Mouse (Mus musculus) right cerebral cortex, postnatal 25 days (tissue): ENCODE results near the gene Car5b.

ENCODE experiments used
- DNase-seq: peaks from one replicate; pipeline ENCODE4 v3.0.0; 2022

The Car5b gene

DNA sequence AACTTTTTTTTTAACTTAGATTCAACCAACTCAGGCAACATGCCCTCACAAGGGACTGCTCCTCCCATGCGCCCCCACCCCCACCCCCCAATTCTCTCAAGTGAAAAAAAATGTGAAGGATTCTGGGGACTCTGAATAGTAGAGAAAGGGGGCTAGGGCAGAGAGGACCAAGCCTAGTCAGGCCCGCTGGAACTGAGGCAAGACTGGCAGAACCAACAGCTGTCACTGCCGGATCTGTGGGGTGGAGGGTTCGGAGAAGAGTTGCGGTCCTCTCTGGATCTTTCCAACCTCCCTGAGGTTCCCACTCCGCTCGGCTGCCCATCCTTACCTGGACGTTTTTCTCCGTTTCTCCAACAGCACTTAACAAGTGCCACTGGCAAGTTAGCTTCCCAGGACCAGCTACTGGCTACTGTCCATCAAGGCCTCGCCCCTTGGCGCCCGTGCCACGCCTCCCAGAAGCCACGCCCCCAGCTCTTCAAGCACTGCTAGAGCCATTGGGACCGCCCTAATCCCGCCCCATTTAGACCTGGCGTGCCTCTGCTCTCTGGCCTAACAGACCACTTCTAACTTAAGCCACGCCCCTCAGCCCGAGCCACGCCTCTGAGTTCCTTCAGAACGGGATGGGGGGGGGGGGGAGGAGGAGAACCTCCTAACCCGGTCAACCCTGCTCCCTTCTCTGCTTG is at the start of gene Car5b:
TSS of gene Car5b (minus strand) at position 391 of the 683 bp plus-strand sequence.
- peak; percentile 23 for DNase-seq

DNA sequence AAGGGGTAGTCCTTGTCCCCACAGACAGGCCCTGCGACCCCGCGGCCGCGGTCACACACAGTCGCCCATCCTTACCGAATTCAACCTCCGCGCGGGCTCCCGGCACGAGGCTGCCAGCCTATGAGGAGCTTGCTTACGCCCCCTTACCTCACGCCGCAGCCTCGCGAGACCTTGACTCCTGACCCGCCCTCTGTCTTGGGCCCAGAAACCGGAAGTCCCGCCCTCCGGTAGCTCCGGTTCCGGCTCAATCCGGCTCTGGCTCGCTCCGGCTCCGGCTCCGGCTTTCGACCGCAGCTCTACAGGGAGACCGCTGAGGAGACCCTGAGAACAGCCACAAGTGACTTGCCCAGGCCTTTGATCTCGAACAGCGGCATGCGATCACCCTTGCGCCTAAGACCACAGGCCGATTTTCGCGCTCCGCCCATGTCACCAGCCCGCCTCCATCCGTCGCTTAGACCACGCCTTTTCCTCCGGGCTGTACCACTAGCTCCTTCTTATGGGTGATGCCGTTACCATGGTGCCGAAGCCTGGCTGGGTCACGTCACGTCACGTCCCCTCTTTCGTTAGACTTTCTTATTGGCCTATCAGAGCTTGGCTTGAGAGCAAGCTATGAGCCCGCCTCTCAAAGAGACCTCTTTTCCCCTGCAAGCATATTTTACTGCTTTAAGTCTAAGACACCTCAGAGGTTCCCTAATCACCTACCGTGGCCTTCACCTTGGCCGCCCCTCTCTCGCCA is 48.4 kb upstream of the Car5b start, which contains the start of gene Siah1b:
TSS of gene Siah1b (minus strand) at position 454 of the 736 bp plus-strand sequence.
- peak; percentile 88 for DNase-seq

DNA sequence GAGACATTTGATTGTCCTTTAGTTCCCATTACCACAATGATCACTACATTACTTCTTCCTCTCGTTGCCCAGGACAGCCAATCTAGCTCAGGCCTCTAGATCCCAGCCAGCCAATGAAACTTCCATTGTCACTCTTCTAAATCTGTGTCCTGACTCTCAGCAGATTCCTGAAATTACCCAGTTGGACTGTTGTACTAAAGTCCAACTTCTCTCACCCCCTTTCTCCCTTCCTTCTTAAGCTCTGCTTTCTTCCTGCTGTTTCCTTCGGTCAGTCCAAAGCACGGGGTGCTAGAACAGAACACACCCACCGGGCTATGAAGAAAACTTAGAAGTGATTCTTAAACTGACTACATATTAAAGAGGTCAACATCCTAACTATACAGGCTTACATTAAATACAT is 41.2 kb upstream of the Car5b start:
- DNase-seq = no peak

DNA sequence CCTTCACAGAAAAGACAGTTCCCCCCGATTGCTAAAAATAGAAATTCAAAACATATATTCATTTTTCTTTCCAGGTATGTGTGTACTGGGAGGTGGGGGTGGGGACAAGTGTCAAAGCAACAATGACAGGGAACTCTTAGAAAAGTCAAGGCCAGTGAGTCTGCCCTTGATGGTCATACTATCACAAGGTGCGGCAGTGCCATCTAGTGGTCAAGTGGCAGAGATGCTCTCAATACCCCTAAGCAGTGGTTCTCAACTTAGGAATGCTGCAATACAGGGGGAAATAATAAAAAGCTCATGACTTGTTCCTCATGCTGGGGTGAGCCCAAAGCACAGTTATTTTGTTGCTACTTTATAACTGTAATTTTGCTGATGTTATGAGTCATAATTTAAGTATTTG is 38.4 kb upstream of the Car5b start:
- DNase-seq = peak; percentile 12

DNA sequence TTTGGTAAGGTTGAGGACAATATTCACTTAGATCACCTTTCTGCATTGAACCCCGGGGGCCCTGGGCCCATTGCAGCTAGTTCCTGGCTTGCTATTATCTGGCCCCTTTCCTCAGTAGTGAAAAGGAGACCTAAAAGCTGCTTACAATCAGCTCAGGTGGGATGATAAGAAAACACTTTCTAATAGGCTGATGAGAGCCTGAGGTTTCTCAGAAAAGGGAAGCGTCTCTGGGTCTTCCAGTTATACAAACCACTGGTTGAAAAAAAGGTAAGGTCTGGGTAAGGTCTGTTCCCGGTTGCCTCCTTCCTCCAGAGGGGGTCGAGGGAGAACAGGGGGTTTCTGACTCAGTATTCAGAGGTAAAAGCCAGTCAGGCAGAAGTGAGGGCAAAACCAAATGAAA is 31.3 kb upstream of the Car5b start:
- no peak for DNase-seq

DNA sequence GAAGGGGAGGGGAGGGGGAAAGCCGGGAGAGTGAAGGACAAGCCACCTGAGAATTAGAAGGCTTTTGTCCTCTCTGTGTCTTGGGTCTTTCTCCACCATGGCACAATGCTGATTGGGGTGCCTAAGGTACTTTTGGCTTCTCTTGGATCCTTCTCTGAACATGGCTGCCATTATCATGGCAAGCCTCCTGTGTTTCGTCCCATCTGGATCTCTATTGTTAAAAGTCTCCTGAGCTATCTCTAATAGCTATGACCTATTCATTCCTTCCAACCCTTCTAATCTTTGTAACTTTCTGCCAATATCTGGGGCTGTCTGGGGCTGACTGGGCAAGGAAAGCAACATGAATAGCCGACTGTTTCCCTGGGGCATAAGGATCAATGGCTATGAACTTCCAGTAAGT is 30.7 kb upstream of the Car5b start:
- no peak for DNase-seq

DNA sequence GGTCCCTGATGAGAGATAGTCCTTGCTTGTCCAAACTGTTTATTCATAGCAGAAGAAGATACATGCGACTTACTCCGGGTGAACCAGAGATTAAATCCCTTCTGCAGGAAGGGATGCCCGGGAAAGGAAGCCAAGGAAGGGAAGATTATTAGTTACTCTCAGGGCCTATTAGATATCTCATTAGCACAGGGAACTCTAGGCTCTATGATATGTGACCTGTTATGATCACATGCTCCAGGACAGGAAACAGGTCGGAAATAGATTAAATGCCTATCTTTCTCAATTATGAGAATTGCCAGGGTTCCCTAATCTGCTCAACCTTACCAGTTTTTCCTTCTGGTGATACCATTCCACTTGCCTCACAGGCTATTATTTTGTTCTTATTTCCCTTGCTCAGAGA is 27.9 kb upstream of the Car5b start:
- DNase-seq = no peak

DNA sequence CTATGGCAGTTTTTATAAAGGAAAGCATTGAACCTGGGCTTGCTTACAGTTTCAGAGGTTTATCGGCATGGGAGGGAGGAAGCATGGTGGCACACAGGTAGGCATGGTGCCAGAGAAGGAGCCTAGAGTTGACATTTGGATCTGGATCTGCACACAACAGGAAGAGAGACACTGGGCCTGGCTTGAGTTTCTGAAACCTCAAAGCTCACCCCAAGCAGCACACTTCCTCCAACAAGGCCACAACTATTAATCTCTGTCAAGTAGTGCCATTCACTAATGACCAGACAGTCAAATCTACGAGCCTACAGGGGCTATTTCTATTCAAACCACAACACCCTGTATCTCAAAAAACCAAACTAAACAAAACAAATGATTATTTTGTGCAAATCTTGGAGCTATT is 18.9 kb upstream of the Car5b start:
- DNase-seq = no peak

DNA sequence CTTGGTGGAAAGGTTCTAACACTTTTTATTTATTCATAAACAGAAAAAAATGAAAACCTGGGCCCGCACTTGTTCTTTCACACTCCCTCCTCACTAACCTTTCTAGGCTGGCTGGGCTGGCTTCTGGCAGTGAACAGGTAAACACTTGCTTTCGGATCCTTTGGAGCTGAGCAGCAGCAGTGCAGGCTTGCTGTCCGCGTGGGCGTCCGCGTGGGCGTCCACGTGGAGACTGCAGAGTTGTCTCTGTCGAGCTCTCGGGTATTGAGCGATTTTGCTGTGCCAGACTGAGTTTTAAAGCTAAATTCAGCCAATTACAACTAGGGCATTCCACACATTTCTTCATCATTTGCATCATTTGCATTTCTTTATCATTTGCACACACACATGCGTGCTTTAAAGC is 14.3 kb upstream of the Car5b start:
- DNase-seq = peak; percentile 64

DNA sequence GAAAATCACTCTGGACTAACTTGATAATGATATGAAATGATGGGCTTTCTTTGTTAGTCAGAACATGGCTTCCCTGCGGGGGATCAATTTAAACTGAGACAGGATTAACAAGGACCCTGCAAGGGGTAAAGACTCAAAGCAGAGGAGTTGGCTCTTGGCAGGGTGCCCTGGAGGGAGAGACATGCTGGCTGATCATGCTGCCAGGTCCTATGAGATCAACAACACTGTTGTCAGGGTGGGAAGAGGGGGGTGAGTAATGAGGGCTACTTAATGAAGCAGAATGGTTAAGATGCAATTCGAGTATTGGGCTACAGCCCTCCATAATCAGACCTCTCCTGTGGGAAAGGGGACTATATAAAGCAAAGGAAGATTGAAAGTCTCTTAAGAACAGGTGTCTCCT is 11.1 kb upstream of the Car5b start:
- DNase-seq = no peak

DNA sequence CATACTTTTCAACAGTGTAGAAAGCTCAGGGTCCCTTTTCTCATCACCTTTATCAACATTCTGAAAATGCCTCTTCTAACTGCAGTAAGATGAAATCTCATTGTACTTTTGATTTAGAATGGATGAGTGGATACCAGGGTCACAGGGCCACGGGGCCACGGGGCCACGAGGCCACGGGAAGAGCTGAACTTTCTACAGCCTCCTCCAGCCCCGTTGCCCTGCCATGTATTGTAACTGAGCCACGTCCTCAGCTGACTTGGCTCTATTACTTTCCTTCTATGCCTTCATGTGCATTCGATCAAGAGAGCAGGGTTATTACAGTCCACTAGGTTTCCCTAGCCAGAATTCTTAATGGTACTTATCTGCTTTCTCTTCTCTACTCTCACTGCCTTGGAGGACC is 8.1 kb upstream of the Car5b start:
- no peak for DNase-seq

DNA sequence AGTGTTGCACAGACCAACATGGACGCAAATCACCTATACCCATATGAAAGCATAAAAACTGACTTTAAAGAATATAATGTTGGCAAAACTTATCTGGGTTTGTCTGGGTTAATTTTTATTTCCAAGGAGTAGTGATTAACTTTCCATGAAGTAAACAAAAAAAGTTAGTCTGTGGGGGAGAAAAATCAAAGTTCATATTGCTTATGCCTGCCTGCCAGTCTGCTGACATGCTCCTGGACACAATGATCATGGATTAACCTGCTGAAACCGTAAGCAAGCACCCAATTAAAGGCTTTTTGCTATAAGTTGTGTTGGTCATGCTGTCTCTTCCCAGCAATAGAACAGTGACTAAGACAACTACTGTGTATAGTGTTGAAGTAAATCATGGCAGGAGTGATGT is 7.6 kb upstream of the Car5b start:
- no peak for DNase-seq

DNA sequence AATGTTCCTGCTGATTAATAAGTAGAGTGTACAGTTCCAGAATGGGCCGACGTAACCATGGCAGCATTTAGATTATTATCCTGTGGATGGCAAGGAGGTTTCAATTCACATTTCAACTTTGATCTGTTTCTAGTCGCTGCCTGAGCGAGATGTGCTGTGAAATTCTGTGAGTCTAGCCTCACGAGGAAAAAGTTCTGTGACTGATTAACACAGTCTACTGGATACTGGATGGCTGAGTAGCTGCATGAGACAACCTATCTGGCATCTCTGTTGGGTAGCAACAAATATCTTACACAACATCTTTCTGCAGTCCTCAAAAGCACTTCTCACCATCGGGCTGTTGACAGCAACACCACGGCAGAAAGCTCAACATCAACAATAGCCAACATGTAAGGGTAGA is 4.7 kb upstream of the Car5b start:
- no peak for DNase-seq

DNA sequence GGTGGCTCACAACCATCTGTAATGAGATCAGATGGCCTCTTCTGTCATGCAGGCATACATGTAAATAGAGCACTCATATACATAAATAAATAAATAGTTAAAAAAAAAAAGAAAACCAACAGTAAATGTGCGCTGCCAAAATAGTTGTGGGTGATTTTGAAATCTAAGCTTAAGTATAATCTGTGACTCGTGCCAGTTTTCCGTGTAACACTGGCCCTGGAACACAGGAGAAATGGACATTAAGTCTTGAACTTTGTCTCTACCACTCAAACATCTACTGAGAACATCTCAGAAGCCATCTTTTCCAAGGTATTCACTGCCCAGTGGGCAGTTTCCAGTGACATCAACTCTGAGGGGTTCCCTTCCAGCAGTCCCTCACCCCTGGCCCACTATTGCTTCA is 12.2 kb downstream of the Car5b start:
- DNase-seq = no peak

DNA sequence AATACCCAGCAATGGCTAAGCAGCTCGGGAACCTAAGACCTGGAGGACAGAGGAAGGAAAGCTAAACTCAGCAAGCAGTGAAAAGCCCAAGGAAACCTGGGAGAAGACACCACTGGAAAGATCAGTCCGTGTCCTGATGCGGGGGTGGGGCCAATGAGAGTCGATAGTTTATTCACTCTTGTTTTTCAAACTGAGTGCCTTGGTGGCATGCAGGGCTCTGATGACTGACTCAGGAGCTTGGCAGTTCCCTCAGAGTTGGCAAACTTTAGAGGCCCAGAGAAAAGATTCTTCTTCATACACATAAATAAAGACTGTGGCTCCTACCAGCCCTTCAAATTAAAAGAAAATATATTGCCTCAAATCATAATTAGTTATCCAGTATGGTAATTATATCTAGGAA is 12.8 kb downstream of the Car5b start:
- no peak for DNase-seq

DNA sequence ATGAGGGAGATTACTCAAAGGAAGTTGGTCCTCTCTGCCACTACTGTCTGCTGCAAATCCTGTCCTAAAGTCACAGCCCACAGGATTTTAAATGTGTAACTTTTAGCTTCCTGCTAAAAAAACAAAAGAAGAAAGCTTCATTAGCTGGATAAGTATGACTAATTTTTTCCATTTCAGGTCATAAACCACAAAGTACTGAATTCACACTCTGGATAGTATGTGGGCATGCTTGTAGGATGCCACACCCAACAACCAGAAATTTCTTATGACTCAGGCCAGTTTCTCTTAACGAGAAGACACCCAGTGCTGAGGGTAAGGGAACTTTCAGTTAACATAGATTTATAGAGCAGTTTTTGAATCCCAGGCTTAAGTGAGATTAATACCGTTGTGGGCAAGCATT is 14.5 kb downstream of the Car5b start:
- no peak for DNase-seq

DNA sequence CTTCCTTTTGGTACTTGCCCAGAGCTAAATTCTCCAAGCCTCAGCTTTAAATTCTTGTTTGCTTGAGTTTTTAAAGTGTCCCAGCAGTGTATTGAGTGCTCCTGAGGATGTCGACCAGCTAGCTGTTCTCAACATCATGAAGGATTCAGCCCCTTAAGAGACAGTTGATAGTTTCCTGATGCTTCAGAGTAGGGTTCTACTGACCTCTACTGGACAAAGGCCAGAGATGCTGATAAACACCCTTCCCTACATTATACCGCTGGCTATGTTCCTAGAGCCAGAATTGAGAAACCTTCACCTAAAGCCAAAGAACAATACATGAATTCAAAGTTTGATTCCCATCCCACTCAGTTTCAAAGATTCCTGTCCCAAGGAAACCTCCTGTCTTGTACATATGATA is 23.0 kb downstream of the Car5b start:
- no peak for DNase-seq

DNA sequence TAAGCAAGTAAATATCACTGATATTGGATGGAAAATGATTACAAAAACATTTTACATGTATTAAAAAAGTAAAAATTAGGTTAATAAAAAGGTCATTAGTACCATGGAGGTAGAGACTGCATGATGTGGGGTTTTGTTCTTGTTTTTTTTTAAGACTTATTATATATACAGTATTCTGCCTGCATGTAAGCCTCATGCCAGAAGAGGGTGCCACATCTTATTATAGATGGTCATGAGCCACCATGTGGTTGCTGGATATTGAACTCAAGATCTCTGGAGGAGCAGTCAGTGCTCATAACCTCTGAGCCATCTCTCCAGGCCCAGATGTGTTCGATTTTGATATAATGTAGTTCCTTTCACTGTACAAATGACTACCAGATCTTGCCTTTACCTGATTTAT is 27.9 kb downstream of the Car5b start:
- no peak for DNase-seq

DNA sequence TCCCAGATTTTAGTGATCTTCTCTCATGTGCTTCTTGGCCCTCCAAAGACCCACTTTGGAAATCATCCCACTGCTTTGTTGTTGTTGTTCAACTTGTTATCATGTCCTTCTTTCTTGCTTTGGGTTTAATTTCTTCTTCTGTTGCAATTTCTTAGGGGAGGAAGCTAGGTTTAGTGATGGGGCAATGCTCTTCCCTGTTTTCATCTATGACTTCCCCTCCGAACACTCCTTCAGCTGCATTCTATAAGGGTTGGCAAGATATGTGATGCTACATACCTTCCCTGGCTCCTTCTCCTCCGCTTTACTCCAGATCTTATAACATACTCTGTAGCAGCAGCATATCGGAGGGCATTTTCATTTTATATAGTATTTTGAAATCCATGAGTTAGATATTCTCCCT is 31.0 kb downstream of the Car5b start:
- DNase-seq = no peak

DNA sequence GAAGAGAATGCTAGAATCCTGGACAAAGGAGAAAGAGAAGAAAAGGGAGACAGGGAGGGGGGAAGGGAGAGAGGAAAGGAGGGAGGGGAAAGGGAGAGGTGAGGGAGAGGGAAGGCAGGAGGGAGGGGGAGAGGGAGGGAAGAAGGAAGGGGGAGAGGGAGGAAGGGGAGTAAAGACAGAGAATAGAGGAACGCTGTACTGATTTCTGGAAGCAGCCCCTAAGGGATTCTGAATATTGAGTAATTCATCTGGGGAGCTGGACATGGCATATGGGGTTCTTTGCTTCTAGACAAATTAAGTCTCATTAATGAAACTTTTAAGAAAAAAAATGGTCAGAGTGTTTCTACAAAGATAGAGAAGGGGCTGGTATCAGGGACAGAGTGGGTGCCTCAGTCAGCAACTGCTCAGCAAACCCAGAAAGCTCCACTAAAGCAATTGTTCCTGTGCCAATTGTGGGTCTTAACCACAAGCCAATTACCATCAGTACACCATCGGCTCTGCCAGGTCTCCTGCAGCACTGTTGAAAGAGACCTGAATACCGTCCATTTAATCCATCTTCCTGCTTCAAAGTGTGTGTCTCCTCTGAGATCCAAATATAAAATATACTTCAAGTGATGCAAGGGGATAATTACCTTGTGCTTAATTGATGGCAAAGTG is 40.0 kb downstream of the Car5b start:
- DNase-seq = no peak

DNA sequence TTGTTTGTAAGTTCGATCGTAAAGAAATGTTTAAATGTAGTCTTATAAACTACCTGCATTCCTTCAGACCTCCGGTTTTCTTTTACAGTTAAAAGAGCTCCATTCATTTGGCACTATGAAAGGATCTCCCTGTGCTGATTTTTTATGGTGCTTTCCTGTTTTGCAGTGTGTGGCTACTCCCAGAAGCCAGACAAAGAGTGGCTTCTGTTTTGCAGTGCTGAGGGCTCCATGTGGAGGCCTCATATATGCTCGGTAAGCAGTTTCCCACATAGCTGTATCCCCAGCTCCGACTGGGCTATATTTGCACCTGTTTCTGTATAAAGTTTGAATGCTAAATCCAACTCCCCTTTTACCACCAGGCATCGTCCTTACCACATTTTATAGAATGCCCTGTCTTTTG is 45.7 kb downstream of the Car5b start:
- no peak for DNase-seq

DNA sequence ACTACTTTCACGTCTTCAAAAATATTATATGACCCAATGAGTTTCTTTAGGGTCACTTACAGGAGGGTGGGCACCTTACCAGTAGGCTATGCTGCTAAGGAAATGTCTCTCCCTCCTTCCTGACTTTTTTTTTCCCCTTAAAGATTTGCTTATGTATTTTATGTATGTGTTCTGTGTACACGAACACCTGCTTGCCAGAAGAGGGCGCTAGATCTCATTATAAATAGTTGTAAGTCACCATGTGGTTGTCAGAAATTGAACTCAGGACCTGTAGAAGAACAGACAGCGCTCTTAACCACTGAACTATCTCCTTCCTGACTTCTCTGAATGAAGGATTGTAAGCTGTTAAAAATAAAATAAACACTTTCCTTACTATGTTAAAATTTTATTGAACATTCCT is 46.3 kb downstream of the Car5b start:
- no peak for DNase-seq

DNA sequence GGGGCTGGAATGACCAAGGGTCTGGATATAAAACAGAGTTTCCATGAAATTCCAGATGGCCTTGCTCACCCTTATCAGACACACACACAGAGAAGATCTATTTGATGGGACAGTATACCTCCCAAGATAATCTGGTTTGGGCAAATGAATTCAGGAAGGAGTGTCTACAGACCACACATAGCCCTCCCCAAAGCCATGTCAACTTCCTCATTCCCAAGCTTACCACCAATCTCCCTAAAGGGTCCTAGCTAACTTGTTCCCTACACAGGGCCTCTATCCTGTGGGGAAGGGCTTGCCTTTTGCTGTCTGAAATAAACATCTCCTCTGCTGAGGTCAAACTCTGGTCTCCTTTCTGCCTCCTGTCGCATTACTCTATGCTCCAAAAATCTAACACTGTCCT is 46.7 kb downstream of the Car5b start:
- DNase-seq = no peak

DNA sequence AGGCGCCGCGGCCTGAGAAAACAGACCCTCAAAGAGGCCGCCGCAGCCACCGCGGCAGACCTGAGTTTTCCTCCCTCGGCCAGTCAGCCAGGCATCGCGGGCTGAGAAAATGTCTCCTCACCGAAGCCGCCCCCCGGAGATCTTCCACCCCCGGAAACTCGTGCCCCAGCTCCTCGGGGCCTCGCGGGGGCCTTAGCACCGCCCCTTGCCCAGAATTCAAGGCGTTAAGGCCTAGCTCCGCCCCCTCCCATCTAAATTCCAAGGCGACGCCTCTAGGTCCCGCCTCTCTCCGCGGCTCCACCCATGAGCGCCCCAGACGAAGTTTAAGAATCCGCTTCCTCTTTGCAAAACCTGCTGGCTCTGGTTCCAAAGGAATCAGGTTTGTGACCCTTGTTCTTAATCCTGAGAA is 69.3 kb downstream of the Car5b start, which contains the start of gene Zrsr2:
TSS of gene Zrsr2 (minus strand) at position 195 of the 409 bp plus-strand sequence.
- peak; percentile 81 for DNase-seq
